Mouse (Mus musculus) thymus, adult 2 months (tissue): ENCODE measurements around the gene Tgfb2.

ENCODE experiments used
- CTCF ChIP-seq: fragments of 200-500 bp; IDR thresholded peaks from 2 replicates; pipeline ENCODE4 v1.5.1; 2012; ENCODE audit warnings: mild to moderate bottlenecking, control low read depth, low read length, moderate library complexity, borderline replicate concordance; ENCODE audit not compliant: control insufficient read depth, poor library complexity, insufficient read depth; ENCODE audit errors: extremely low read depth
- POLR2A ChIP-seq: fragments of 200-500 bp; IDR thresholded peaks from 2 replicates; pipeline ENCODE4 v1.6.1; 2012; ENCODE audit warnings: mild to moderate bottlenecking, low read length, control low read depth, moderate library complexity; ENCODE audit not compliant: control insufficient read depth, poor library complexity, insufficient read depth; ENCODE audit errors: extremely low read depth

GRCm38 (mm10) chr1:186621812-186622211, 84.0 kb downstream of the Tgfb2 start:
- TF ChIP-seq POLR2A = no peak
- no peak for TF ChIP-seq CTCF
